Mouse (Mus musculus) left cerebral cortex, adult 11 months (tissue): ENCODE data around the gene Mepce.
A peak's percentile ranks its signal among the peaks of the same experiment; 100 is the strongest.

Experiments
- DNase-seq: peaks from one replicate; pipeline ENCODE4 v3.0.0; 2022; ENCODE audit warnings: low spot score

The Mepce gene

GRCm38 (mm10) chr5:137741023-137741931, 46.2 kb downstream of the Mepce start, which contains the start of gene Nyap1:
Nyap1 (minus strand) TSS chr5:137741607.
- peak; percentile 62 for DNase-seq

GRCm38 (mm10) chr5:137740506-137740905, 46.9 kb downstream of the Mepce start:
- no peak for DNase-seq

- no peak for DNase-seq
Observed at GRCm38 (mm10) chr5:137739471-137739870, 48.0 kb downstream of the Mepce start.

- DNase-seq, result no peak
Observed at GRCm38 (mm10) chr5:137738516-137738915, 48.9 kb downstream of the Mepce start.

GRCm38 (mm10) chr5:137737400-137737940, 50.0 kb downstream of the Mepce start:
- DNase-seq, result no peak

- peak; percentile 92 for DNase-seq
Observed at GRCm38 (mm10) chr5:137734289-137735061, 53.0 kb downstream of the Mepce start.

- DNase-seq, result no peak
Observed at GRCm38 (mm10) chr5:137733638-137734288, 53.7 kb downstream of the Mepce start.
